Mouse (Mus musculus) left cerebral cortex, adult 8-10 months (tissue): Measurements from ENCODE around the gene Pnkd. TPM values are rescaled to one million over a fixed set of nuclear protein-coding genes. Genes with fewer than 3 reads are reported as not detected.
A peak's percentile ranks its signal among the peaks of the same experiment; 100 is the strongest.
"Not testable (repeated sequence)": the region's sequence is repeated elsewhere in the genome, so short reads cannot be mapped to it uniquely, and the experiment has no call there.

Experiments
- DNase-seq, 2 experiments: peaks; one replicate each; pipeline ENCODE4 v3.0.0; 2022; ENCODE audit warnings: low spot score in 2 of 2
- total RNA-seq, 4 experiments: library from RNA; stranded (reverse); gene quantifications; 2 replicates each; pipeline ENCODE4 v1.2.4; 2022

The Pnkd gene
- total RNA-seq, 4 experiments from 2014 or later: 162 to 185 (median 173) TPM

DNA sequence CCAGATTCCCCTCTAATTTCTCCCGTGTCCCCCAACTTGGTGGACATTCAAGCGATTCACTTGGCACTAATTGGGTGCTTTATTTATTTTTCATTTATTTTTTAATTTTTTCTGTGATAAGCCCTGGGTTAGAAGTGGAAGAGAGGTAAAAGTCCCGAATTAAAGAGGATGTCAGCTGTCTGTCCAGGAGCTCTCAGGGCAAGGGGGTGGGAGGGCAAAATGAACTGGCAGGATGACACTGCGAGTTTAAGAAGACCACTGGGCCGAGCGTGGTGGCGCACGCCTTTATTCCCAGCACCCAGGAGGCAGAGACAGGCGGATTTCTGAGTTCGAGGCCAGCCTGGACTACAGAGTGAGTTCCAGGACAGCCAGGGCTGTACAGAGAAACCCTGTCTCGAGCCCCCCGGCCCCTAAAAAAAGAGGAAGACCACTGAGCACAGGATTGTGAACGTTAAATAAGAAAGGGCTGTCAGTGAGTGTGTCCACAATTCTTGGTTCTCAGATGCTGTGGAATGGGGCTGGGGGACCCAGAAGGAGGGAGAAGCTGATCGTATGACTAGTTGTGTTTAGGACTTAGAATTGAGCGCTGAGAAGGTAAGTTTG, 102.8 kb downstream of the Pnkd start:
- DNase-seq: no peak

DNA sequence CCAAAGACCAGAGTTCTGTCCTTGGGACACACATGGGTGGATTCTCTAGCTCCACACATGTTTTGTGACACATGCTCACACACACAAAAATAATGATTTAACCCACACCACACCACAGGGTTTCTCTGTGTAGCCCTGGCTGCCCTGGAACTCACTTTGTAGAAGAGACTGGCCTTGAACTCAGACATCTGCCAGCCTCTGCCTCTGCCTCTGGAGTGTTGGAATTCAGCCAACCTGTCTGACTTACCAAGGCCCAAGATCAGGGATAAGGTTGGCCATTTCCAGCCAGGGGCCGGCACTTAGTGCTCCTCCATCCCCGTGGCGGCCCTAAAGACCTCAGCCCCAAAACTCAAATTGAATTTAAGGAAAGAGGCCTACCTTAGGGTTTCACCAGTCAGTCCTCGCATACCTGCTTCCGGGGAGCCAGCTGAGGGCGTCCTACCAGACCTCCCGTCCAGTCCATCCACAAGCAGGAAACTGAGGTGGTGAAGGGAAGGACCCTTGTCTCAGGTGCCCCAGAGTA, 103.7 kb downstream of the Pnkd start:
- DNase-seq: no peak

DNA sequence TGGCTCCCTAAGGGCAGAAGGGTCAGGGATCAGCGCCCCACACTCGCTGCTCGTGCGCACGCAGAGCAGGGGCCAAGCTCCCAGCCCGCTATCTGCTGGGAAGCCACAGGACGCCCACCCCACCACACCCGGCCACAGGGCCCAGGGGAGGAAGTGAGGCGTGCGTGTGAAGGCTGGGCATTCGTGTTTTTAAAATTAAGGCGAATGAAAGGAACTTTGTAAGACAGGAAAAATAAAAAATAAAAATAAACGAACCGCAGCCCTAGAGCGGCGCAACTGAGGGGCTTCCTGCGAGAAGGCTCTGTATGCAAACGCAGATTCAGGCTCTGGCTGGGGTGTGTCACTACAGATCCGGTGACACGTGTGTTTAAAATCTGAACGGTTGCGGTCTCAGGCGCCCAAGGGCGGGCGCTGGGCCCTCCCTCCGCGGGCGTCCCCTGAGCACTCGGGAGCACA, 105.1 kb downstream of the Pnkd start:
- DNase-seq: no peak

DNA sequence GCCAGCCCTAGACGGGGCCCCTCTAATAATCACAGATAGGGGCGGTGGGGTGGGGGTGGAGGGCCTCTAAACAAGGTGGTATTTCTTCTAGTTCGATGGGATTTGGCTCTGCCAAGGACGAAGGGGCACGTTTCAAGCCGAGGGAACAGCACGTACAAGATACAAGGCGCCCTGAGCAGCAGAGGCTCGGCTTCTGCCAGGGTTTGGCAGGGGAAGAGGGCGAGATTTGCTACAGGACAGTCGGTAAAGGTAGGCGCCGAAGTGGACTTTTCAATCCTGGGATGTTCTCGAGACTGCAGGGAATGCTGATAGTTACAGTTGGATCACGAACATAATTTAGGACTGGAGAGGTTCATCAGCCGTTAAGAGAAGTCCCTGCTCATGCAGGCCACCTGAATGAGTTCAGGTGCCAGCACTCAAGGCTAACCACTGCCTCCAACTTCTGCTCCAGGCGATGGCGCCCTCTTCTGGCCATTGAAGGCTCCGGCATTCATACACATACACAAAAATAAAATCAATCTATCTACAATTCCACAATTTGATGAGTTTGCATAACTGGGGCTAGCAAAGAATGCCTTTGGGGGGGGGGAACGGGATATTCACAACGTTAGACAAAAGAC, 105.7 kb downstream of the Pnkd start:
- DNase-seq: no peak

DNA sequence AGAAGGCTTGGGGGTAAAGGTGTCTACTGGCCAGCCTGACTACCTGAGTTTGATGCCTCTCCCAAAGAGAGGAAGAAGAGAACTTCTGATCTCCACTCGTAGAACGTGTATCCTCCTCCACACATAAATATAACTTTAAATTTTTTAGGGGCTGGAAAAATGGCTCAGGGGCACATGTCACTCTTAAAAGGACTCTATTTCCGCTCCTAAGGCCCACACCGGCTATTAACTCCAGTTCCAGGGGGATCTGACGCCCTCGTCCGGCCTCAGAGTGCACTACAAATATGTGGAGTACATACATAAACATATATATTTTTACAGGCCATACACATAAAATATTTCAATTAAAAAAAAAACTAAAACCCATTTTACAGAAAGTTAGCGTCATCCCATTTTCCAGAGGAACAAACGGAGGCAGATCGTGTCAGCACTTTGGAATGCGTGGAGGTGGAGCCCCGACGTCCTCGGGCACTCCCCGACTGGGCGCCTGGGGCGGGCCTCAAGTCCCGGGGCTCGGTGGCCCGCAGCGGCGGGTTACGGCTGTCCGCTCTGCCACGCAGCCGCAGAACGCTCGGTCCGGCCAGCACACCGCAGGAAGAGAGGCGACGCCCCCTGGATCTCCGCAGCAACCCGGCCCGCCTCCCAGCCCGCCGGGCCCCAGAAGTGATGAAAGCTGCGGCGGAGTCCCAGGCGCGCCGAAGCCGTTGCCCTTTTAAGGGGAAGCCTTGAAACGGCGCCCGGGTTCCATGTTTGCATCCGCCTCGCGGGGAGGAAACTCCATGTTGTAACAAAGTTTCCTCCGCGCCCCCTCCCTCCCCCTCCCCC, 106.4 kb downstream of the Pnkd start, which contains the start of gene Ctdsp1:
Ctdsp1 (plus strand) TSS at position 586 of the 825 bp plus-strand sequence.
- DNase-seq: peak; percentile 95

DNA sequence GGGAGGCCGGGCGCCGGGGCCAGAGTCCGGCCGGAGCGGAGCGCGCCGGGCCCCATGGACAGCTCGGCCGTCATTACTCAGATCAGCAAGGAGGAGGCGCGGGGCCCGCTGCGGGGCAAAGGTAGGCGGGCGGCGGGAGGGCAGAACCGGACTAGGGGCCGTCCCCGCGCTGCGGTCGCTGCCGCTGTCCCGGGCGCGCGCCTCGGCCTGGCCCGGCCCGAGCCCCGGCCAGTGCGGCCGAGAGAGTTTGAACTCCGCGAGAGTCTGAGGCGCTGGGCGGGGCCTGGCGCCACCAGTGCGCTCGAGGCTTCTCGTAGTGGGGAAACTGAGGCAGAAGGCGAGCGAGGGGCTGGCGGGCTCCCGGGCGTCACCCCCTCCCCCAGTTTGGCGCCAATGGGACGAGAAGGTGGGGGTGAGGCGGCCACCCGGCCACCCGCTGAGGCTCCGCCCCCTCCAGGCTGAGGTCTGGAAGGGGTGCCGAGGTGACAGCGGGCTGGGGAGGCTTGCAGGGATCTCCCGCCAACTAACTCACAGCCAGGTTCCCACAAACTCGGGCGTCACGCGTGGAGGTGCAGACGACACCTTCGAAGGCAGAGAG, 107.2 kb downstream of the Pnkd start:
- DNase-seq: no peak

DNA sequence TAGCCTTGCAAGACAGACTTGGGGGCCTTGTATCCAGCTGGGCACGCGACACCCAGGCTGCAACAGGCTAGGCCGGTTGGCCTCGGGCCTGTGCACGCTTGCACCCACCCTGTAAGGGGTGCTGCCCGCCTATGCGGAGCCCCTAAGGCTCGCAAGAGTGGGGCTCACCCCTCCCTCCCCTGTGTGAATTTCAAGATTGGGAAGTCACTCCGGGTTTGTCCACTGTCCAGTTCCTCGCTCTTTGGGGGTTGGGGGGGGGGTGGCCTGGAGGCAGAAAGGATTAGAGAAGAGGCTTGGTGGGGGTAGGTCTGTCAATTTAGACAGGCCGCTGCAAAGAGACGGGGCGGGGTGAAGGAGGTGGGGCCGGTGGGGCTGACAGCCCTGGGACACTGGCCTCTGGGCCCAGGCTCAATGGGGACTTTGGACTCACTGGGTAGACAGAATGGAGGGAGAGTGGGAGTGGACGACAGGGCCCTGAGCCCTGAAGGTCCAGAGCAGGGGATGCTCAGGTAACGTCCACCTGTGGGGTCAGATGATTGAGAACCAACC, 107.8 kb downstream of the Pnkd start:
- DNase-seq: no peak

DNA sequence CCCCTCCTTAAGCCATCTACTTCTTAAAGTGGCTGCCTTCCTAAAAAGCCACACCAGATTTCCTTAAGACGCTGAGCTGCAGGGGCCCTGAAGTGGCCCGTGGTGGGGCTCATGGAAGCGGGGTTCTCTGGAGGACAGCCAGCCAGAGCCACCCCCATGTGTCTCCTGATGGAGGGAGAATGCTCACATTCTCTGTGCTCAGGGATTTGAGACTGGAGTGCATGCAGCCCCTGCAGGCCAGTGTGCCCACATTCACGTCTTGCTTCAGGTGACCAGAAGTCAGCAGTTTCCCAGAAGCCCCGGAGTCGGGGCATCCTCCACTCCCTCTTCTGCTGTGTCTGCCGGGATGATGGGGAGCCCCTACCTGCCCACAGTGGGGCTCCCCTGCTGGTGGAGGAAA, 108.3 kb downstream of the Pnkd start:
- DNase-seq: no peak

DNA sequence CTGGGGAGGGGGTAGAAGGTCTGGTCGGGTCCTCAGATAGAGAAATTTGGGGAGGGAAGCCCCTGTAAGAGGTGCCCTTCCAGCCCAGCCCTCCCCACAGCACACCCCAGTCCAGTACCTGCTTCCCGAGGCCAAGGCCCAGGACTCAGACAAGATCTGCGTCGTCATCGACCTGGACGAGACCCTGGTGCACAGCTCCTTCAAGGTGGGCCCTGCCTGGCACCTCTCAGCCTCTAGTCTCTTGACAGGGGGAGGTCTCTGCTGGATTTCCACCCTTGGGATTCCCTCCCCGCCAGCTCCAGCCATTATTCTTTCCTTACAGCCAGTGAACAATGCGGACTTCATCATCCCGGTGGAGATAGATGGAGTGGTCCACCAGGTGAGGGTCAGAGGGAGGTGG, 109.0 kb downstream of the Pnkd start:
- DNase-seq: no peak

DNA sequence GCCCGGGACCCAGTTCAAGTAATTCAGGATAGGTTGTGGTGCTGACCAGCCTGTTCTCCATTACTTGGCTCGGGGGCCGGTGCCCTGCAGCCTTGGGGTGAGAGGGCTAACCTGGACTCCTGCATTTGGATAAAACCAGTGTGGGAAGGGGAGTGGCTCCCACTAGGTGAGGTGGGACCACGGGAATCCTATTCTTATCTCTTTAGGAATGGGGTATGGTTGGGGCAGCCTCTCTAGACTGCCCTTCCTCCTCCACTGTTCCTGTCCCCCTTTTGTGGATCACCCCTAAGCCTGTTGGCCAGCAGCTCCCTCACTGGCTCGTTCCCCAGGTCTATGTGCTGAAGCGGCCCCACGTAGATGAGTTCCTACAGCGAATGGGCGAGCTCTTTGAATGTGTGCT, 109.6 kb downstream of the Pnkd start:
- no peak for DNase-seq

DNA sequence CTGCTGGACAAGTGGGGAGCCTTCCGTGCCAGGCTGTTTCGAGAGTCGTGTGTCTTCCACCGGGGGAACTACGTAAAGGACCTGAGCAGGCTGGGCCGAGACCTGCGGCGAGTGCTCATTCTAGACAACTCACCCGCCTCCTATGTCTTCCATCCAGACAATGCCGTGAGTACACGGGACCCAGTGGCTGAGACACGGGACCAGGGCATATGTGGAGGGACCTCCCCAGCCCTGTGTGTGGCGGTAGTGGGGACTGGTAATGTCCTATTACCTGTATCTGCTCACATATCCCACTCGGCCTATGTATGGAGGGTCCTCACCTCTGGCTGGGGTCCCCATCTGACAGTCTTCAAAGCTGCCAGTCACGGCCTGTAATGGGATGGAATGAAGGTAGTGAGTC, 110.1 kb downstream of the Pnkd start:
- no peak for DNase-seq

DNA sequence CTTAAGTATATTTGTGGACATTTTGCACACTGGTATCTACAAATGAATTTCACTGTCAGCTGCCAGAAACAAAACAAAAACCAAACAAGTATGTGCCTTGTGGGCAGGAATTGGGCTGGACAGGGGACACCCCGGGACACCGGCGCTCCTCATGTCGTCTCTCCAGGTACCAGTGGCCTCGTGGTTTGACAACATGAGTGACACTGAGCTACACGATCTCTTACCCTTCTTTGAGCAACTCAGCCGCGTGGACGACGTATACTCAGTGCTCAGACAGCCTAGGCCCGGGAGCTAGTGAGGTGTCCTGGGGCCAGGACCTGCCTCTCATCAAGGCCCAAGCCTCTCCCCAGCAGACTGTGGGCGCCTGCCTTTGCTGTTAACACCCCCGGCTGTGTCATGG, 110.6 kb downstream of the Pnkd start:
- no peak for DNase-seq

DNA sequence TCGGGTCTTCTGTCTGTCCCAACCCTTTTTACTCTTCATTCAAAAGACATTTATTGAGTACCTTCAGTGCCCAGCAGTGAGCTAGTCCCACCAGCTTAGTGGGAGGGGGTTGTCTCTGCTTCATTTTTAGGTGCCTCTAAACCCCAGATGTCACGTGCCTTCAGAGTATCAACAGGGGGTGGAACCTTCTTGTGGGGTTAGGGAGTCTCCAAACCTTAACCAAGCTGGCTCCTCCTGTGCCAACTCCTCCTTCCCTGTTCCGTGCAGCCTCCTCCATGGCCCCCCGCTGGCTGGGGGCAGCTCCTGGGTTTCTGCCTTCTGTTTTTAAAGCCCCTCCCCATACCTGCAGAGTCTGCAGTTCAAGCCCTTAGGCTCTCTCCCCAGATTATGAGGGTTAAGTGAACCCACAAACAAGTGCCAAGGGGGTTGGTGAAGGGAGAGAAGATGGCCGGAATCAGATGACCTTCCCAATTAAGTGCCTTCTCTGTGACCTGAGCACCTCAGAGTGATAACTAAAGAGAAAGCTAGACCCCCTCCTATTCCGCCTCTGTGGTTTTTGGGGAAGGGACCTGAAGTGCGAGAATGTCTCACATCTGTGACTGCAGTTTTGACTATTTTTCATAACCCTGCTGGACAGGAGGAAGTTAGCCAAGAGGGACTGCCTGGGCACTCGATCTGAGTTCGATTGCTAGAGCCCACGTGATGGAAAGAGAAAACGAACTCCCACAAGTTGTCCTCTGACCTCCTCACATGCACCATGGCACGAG, 111.9 kb downstream of the Pnkd start:
- DNase-seq: not testable (repeated sequence)

DNA sequence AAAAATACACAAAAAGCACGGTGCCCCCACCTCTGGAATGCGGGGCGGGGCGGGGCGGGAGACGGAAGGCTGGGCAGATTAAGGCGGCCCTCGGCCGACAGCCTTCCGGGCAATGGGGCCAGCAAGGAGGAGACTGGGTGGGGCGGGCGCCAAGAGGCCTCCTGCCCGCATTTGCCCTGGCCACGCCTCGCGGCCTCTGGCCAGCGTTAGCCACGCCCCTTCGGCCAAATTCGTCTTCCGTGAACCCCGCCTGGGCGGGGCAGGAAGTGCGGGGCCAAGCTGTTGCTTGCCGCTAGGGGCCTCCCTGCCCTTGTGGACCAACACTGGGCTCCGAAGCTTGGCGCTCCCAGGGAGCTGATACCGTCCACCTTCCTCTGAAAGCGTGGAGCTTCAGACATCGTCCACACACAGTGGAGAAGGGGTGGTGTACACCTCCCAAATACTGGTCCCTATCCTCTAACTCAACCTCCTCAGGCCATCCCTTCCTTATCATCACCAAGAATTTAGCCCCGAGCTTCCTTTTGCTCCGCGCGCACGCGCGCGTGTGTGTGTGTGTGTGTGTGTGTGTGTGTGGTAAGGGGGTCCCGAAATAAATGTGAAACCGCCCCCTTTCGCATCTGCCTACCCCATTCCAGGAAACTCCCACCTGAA, 112.7 kb downstream of the Pnkd start:
- DNase-seq: peak; percentile 75 to 90

DNA sequence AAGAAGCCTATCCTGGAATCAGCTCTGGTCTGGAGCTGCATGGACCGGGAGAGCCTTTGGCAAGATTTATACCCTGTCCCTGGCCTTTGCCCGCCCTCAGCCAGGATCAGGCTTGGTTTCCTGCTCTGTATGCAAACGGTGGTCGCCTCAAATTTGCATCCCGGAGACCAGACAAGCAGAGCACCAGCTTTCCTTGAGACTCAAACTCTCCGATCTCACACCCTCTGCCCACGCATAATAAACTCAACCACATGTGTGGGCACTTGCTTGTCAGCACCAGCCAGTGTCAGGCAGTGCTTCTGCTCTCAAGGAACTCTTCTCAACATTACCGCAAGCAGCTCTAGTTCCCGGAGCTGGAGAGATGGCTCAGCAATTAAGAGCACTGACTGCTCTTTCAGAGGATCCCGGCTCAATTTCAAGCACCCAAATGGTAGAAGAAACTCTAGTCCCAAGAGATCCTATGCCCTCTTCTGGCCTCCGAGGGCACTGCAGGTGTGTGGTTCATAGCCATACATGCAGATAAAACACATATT, 113.3 kb downstream of the Pnkd start:
- peak; percentile 40 to 70 for DNase-seq

DNA sequence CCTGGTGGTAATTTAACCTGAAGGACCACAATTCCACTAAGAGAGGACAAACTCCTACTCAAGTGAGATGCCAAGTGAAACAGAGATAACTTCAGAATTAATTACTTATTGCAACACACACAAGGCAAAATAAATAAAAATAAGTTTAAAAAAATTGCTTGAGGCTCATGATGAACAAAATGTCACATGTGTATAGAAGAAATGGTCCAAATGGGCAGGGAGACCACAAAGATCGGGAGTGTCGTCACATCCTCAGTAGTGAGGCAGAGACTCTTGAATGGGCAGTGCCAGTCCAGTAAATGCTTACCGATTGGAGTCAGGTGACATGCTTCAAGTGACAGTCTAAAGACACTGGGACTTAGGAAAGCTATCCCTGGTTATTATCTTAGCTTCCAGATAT, 115.8 kb downstream of the Pnkd start:
- no peak for DNase-seq

DNA sequence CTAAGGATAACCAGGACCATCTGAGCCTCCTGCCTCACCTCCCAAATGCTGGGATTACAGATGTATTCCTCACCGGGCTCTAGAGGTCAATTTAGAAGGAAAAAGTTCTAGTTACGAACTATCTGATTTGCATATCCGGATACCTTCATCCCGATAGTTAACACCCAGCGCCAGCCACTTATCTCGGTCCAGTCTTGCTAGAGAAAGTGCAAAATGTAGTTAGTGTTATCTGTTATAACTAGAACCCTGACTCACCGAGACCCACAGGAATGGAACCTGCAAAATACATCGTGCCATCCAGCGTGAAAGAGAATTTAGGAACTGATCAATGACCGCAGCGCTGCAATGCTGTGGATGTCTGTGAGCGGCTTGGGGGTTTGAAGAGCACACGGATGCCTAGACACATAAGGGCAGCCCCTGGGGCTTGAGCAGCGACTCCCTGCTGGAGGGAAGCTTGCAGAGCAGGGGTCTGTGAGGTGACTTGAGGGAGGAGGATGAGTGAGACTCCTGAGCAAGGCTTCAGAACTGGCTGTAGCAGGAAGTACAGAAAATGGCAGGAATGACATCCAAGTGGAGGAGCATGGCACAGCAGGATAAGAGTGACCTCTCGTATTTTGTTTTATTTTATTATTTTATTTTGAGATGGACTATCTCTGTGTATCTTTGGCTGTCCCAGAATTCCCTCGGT, 116.4 kb downstream of the Pnkd start:
- no peak for DNase-seq
